Mouse (Mus musculus) thymus, postnatal 0 days (tissue): ENCODE data around the gene Ms4a6d. TPM values are rescaled to one million over a fixed set of nuclear protein-coding genes. Genes with fewer than 3 reads are reported as not detected.
"Not testable (repeated sequence)": the region's sequence is repeated elsewhere in the genome, so short reads cannot be mapped to it uniquely, and the experiment has no call there.

Experiments used
- DNase-seq: peaks from one replicate; pipeline ENCODE4 v3.0.0-alpha.2; 2015; ENCODE audit warnings: low spot score
- polyA plus RNA-seq: library from polyadenylated mRNA; unstranded; fragments of >200 nt; fragmentation: Nextera tagmentation; extraction: Ambion mirVana; gene quantifications from 2 replicates; pipeline ENCODE4 v1.2.1, GENCODE M21; 2015

The Ms4a6d gene
- polyA plus RNA-seq, 1 experiment from 2014 or later, result 7.6 TPM

- not testable (repeated sequence) for DNase-seq
Measured at GRCm38 (mm10) chr19:11559560-11559959, 45.1 kb downstream of the Ms4a6d start.

GRCm38 (mm10) chr19:11554726-11555125, 49.9 kb downstream of the Ms4a6d start:
- DNase-seq, result no peak

- peak; percentile 80 for DNase-seq
Measured at GRCm38 (mm10) chr19:11547911-11548310, 56.7 kb downstream of the Ms4a6d start.

- DNase-seq, result peak; percentile 33
Measured at GRCm38 (mm10) chr19:11544383-11544782, 60.3 kb downstream of the Ms4a6d start.

GRCm38 (mm10) chr19:11540166-11540821, 64.4 kb downstream of the Ms4a6d start:
- DNase-seq, result peak; percentile 43

GRCm38 (mm10) chr19:11537336-11537735, 67.3 kb downstream of the Ms4a6d start:
- no peak for DNase-seq

Other genes with a start within 250 kb of the Ms4a6d start
- gene Ms4a4a, start 229.3 kb downstream of the Ms4a6d start, polyA plus RNA-seq, result 5.0 and 8.1 TPM in 2 replicates
- 2.7 and 2.9 TPM in 2 replicates for gene Ms4a4c, start 200.1 kb downstream of the Ms4a6d start, polyA plus RNA-seq
- 63.7 and 92.1 TPM in 2 replicates for gene Ms4a4b, start 161.3 kb downstream of the Ms4a6d start, polyA plus RNA-seq
- gene Ms4a6c, start 135.5 kb downstream of the Ms4a6d start, polyA plus RNA-seq, result 8.0 and 8.2 TPM in 2 replicates
- gene Gm8369, start 118.9 kb downstream of the Ms4a6d start, polyA plus RNA-seq, result 0.41 and 0.91 TPM in 2 replicates
- gene Ms4a6b, start 88.3 kb downstream of the Ms4a6d start, polyA plus RNA-seq, result 38.0 and 44.1 TPM in 2 replicates
- gene Ms4a4d, start 68.0 kb downstream of the Ms4a6d start, polyA plus RNA-seq, result 2.0 and 2.4 TPM in 2 replicates
- gene Ms4a2, start 18.9 kb upstream of the Ms4a6d start, polyA plus RNA-seq, result 0.17 TPM in 1 of 2 replicates, not detected in the other
- 0.32 and 0.49 TPM in 2 replicates for gene Ms4a3, start 36.0 kb upstream of the Ms4a6d start, polyA plus RNA-seq
- not detected in 2 replicates for gene Oosp2, start 55.7 kb upstream of the Ms4a6d start, polyA plus RNA-seq
- gene Oosp1, start 86.3 kb upstream of the Ms4a6d start, polyA plus RNA-seq, result 0.24 and 0.56 TPM in 2 replicates
- not detected in 2 replicates for gene Oosp3, start 92.2 kb upstream of the Ms4a6d start, polyA plus RNA-seq
- 0.18 TPM in 1 of 2 replicates, not detected in the other for gene Gif, start 142.7 kb upstream of the Ms4a6d start, polyA plus RNA-seq
- 52.1 and 54.3 TPM in 2 replicates for gene Mrpl16, start 165.5 kb upstream of the Ms4a6d start, polyA plus RNA-seq
- 4.4 and 4.8 TPM in 2 replicates for gene Stx3, start 214.6 kb upstream of the Ms4a6d start, polyA plus RNA-seq
- gene Olfr1417, start 234.4 kb upstream of the Ms4a6d start, polyA plus RNA-seq, result not detected in 2 replicates